Mouse (Mus musculus) stomach, embryonic 16.5 days (tissue): Measurements from ENCODE around the gene Shc3. TPM values are rescaled to one million over a fixed set of nuclear protein-coding genes. Genes with fewer than 3 reads are reported as not detected.

Experiments
- ATAC-seq: fragments of 200-750 bp; cut with Nextera tagmentation; 2 replicates; pipeline ENCODE4 v1.8.0; 2017; ENCODE audit warnings: moderate number of reproducible peaks, moderate TSS enrichment; ENCODE audit not compliant: insufficient read depth, low FRiP score
- H3K27ac ChIP-seq: fragments of 300-500 bp; sonication (generic); 2 replicates; pipeline ENCODE4 v1.5.1; 2014; ENCODE audit warnings: low read length
- H3K27me3 ChIP-seq: fragments of 300-500 bp; sonication (generic); 2 replicates; pipeline ENCODE4 v1.6.1; 2014; ENCODE audit warnings: low read length, control low read depth, mixed read lengths; ENCODE audit not compliant: control insufficient read depth, insufficient read depth
- H3K36me3 ChIP-seq: fragments of 300-500 bp; sonication (generic); 2 replicates; pipeline ENCODE4 v1.6.1; 2014; ENCODE audit warnings: low read length; ENCODE audit not compliant: control insufficient read depth, insufficient read depth
- H3K4me1 ChIP-seq: fragments of 300-500 bp; sonication (generic); 2 replicates; pipeline ENCODE4 v1.6.1; 2014; ENCODE audit warnings: low read length, control low read depth, mixed read lengths; ENCODE audit not compliant: control insufficient read depth, insufficient read depth
- H3K4me2 ChIP-seq: fragments of 300-500 bp; sonication (generic); 2 replicates; pipeline ENCODE4 v1.6.1; 2014; ENCODE audit warnings: low read depth, low read length, mixed read lengths
- H3K4me3 ChIP-seq: fragments of 300-500 bp; sonication (generic); replicated peaks from 2 replicates; pipeline ENCODE4 v1.5.1; 2014; ENCODE audit warnings: mild to moderate bottlenecking, low read length
- H3K9ac ChIP-seq: fragments of 300-500 bp; sonication (generic); 2 replicates; pipeline ENCODE4 v1.6.1; 2014; ENCODE audit warnings: low read length
- H3K9me3 ChIP-seq: fragments of 300-500 bp; sonication (generic); replicated peaks from 2 replicates; pipeline ENCODE4 v1.6.1; 2016; ENCODE audit warnings: low read length, control low read depth; ENCODE audit not compliant: control insufficient read depth
- WGBS: fragments of 180-500 bp; shearing (Covaris S2); extraction: QIAGEN DNeasy Blood & Tissue Kit; methylation state at CpG from one replicate; pipeline ENCODE4 v1.1.7; 2014; 5-methylcytosine and 5-hydroxymethylcytosine counted together
- polyA plus RNA-seq: library from polyadenylated mRNA; unstranded; fragments of >200 nt; fragmentation: Nextera tagmentation; extraction: Ambion mirVana; gene quantifications from 2 replicates; pipeline ENCODE4 v1.2.1, GENCODE M21; 2015

Gene Shc3
- polyA plus RNA-seq, 1 experiment from 2014 or later, result 0.14 TPM

GRCm38 (mm10) chr13:51553343-51553742, 15.9 kb downstream of the Shc3 start:
- no peaks in the 10 kb centered on the region for H3K4me1 ChIP-seq
- no peaks in the 10 kb centered on the region for H3K36me3 ChIP-seq
- 76% methylated on average over 11 of the region's 11 CpGs for WGBS
- H3K9ac ChIP-seq, result no peak overlapping the region
- H3K9me3 ChIP-seq, result no peaks in the 10 kb centered on the region
- no peak overlapping the region for H3K27ac ChIP-seq
- no peak overlapping the region for H3K4me2 ChIP-seq
- no peak overlapping the region for H3K4me3 ChIP-seq
- no peaks in the 10 kb centered on the region for H3K27me3 ChIP-seq
- ATAC-seq, result no peak

- H3K9me3 ChIP-seq, result no peaks in the 10 kb centered on the region
- no peaks in the 10 kb centered on the region for H3K36me3 ChIP-seq
- no peaks in the 10 kb centered on the region for H3K4me1 ChIP-seq
- no peak overlapping the region for H3K4me3 ChIP-seq
- H3K4me2 ChIP-seq, result no peak overlapping the region
- H3K9ac ChIP-seq, result no peak overlapping the region
- no peak overlapping the region for H3K27ac ChIP-seq
- WGBS, result 49% methylated on average over 3 of the region's 3 CpGs
- H3K27me3 ChIP-seq, result no peaks in the 10 kb centered on the region
- no peak for ATAC-seq
Measured at GRCm38 (mm10) chr13:51552233-51552632, 17.0 kb downstream of the Shc3 start.

- H3K4me2 ChIP-seq, result no peak overlapping the region
- no peaks in the 10 kb centered on the region for H3K36me3 ChIP-seq
- no peak overlapping the region for H3K27ac ChIP-seq
- whole genome bisulfite sequencing, result 78% methylated on average over 3 of the region's 3 CpGs
- H3K4me3 ChIP-seq, result no peak overlapping the region
- ATAC-seq, result no peak
- H3K9me3 ChIP-seq, result no peaks in the 10 kb centered on the region
- no peaks in the 10 kb centered on the region for H3K4me1 ChIP-seq
- H3K27me3 ChIP-seq, result no peaks in the 10 kb centered on the region
- no peak overlapping the region for H3K9ac ChIP-seq
Measured at GRCm38 (mm10) chr13:51551824-51552223, 17.4 kb downstream of the Shc3 start.

GRCm38 (mm10) chr13:51539816-51540215, 29.4 kb downstream of the Shc3 start:
- peaks cover 4% of the 10 kb centered on the region; the same call in 1 of the 2 replicates for H3K9me3 ChIP-seq

GRCm38 (mm10) chr13:51535326-51535725, 33.9 kb downstream of the Shc3 start:
- no peak overlapping the region for H3K27ac ChIP-seq
- no peaks in the 10 kb centered on the region for H3K9me3 ChIP-seq
- no peaks in the 10 kb centered on the region for H3K36me3 ChIP-seq
- no peaks in the 10 kb centered on the region for H3K27me3 ChIP-seq
- H3K9ac ChIP-seq, result no peak overlapping the region
- no peak overlapping the region for H3K4me3 ChIP-seq
- WGBS, result 84% methylated on average over 7 of the region's 7 CpGs
- H3K4me2 ChIP-seq, result no peak overlapping the region
- ATAC-seq, result no peak
- H3K4me1 ChIP-seq, result no peaks in the 10 kb centered on the region

More at GRCm38 (mm10) chr13:51539816-51540215, 29.4 kb downstream of the Shc3 start:
- H3K4me1 ChIP-seq, result no peaks in the 10 kb centered on the region
- H3K27me3 ChIP-seq, result no peaks in the 10 kb centered on the region
- H3K4me2 ChIP-seq, result no peak overlapping the region
- no peaks in the 10 kb centered on the region for H3K36me3 ChIP-seq
- WGBS, result 83% methylated on average over 8 of the region's 8 CpGs
- H3K9ac ChIP-seq, result no peak overlapping the region
- no peak for ATAC-seq
- H3K27ac ChIP-seq, result no peak overlapping the region
- H3K4me3 ChIP-seq, result no peak overlapping the region

GRCm38 (mm10) chr13:51526480-51526879, 42.7 kb downstream of the Shc3 start:
- no peaks in the 10 kb centered on the region for H3K9me3 ChIP-seq
- no peak overlapping the region for H3K27ac ChIP-seq
- H3K9ac ChIP-seq, result no peak overlapping the region
- no peak for ATAC-seq
- WGBS, result 38% methylated on average over 7 of the region's 7 CpGs
- no peaks in the 10 kb centered on the region for H3K27me3 ChIP-seq
- no peaks in the 10 kb centered on the region for H3K4me1 ChIP-seq
- no peak overlapping the region for H3K4me2 ChIP-seq
- no peak overlapping the region for H3K4me3 ChIP-seq
- no peaks in the 10 kb centered on the region for H3K36me3 ChIP-seq

- 83% methylated on average over 4 of the region's 4 CpGs for WGBS
- Histone ChIP-seq H3K4me3 (no peak overlapping the region), H3K9ac (no peak overlapping the region), H3K27me3 (no peaks in the 10 kb centered on the region), H3K27ac (no peak overlapping the region), H3K4me1 (no peaks in the 10 kb centered on the region), H3K9me3 (no peaks in the 10 kb centered on the region), H3K36me3 (no peaks in the 10 kb centered on the region), H3K4me2 (no peak overlapping the region)
- no peak for ATAC-seq
Measured at GRCm38 (mm10) chr13:51524316-51524715, 44.9 kb downstream of the Shc3 start.

- Histone ChIP-seq H3K4me3 (no peak overlapping the region), H3K9ac (no peak overlapping the region), H3K27me3 (no peaks in the 10 kb centered on the region), H3K27ac (no peak overlapping the region), H3K9me3 (no peaks in the 10 kb centered on the region), H3K4me2 (no peak overlapping the region), H3K4me1 (no peaks in the 10 kb centered on the region), H3K36me3 (no peaks in the 10 kb centered on the region)
- WGBS, result 92% methylated on average over 10 of the region's 10 CpGs
- no peak for ATAC-seq
Measured at GRCm38 (mm10) chr13:51523311-51523710, 45.9 kb downstream of the Shc3 start.

- H3K27me3 ChIP-seq, result no peaks in the 10 kb centered on the region
- H3K27ac ChIP-seq, result no peak overlapping the region
- H3K4me2 ChIP-seq, result no peak overlapping the region
- 88% methylated on average over 6 of the region's 6 CpGs for WGBS
- H3K4me3 ChIP-seq, result no peak overlapping the region
- no peak overlapping the region for H3K9ac ChIP-seq
- no peaks in the 10 kb centered on the region for H3K4me1 ChIP-seq
- ATAC-seq, result no peak
- H3K9me3 ChIP-seq, result no peaks in the 10 kb centered on the region
- no peaks in the 10 kb centered on the region for H3K36me3 ChIP-seq
Measured at GRCm38 (mm10) chr13:51518880-51519279, 50.3 kb downstream of the Shc3 start.

GRCm38 (mm10) chr13:51517943-51518342, 51.3 kb downstream of the Shc3 start:
- H3K4me1 ChIP-seq, result no peaks in the 10 kb centered on the region
- H3K9me3 ChIP-seq, result no peaks in the 10 kb centered on the region
- ATAC-seq, result no peak
- WGBS, result 70% methylated on average over 4 of the region's 4 CpGs
- no peak overlapping the region for H3K27ac ChIP-seq
- no peaks in the 10 kb centered on the region for H3K36me3 ChIP-seq
- no peaks in the 10 kb centered on the region for H3K27me3 ChIP-seq
- H3K4me2 ChIP-seq, result no peak overlapping the region
- H3K9ac ChIP-seq, result no peak overlapping the region
- H3K4me3 ChIP-seq, result no peak overlapping the region
